Mouse (Mus musculus) cortical plate, adult 2 months (tissue): ENCODE measurements around the gene Itk.

Source experiments
- CTCF ChIP-seq: fragments of 200-500 bp; IDR thresholded peaks from 2 replicates; pipeline ENCODE4 v1.5.1; 2011; ENCODE audit warnings: mild to moderate bottlenecking, control low read depth, low read length; ENCODE audit not compliant: insufficient read depth; ENCODE audit errors: extremely low read depth
- POLR2A ChIP-seq: fragments of 200-500 bp; IDR thresholded peaks from 2 replicates; pipeline ENCODE4 v1.6.1; 2011; ENCODE audit warnings: mild to moderate bottlenecking, low read length, control low read depth; ENCODE audit not compliant: insufficient read depth; ENCODE audit errors: extremely low read depth

- no peak for TF ChIP-seq CTCF
- no peak for TF ChIP-seq POLR2A
Observed at GRCm38 (mm10) chr11:46373071-46374030, 16.0 kb downstream of the Itk start.
